Mouse (Mus musculus) adrenal gland, postnatal 4 days (tissue): ENCODE data around the gene Cacna1f. TPM values are rescaled to one million over a fixed set of nuclear protein-coding genes. Genes with fewer than 3 reads are reported as not detected.

Source experiments
- DNase-seq, 2 experiments: peaks; one replicate each; pipeline ENCODE4 v3.0.0; 2021 to 2022; ENCODE audit warnings: low spot score in 2 of 2, mixed read lengths in 2 of 2
- total RNA-seq, 2 experiments: library from RNA; stranded (reverse); gene quantifications; 2 replicates each; pipeline ENCODE4 v1.2.3; 2021

Cacna1f gene
- total RNA-seq, 2 experiments from 2014 or later: 0.06 TPM; not detected in 1

GRCm38 (mm10) chrX:7617889-7618551 is 11.1 kb downstream of the Cacna1f start:
- DNase-seq: no peak

- DNase-seq: no peak
These were observed 25.7 kb downstream of the Cacna1f start for GRCm38 (mm10) chrX:7632560-7632959.

GRCm38 (mm10) chrX:7635101-7635500 is 28.2 kb downstream of the Cacna1f start:
- DNase-seq: no peak

- DNase-seq: peak; percentile 65 to 67
These were observed 31.7 kb downstream of the Cacna1f start, which contains the start of gene Syp for GRCm38 (mm10) chrX:7638401-7639091. Gene Syp, plus strand, starts transcription at chrX:7638471.

- DNase-seq: no peak
These were observed 32.8 kb downstream of the Cacna1f start for GRCm38 (mm10) chrX:7639536-7640325.

- DNase-seq: no peak
These were observed 33.9 kb downstream of the Cacna1f start for GRCm38 (mm10) chrX:7640785-7641184.

GRCm38 (mm10) chrX:7645349-7645748 is 38.5 kb downstream of the Cacna1f start:
- peak; percentile 59 to 61 for DNase-seq

GRCm38 (mm10) chrX:7648671-7649304 is 41.9 kb downstream of the Cacna1f start:
- DNase-seq: peak in 1 of 2 experiments; percentile 57

GRCm38 (mm10) chrX:7657221-7657639 is 50.3 kb downstream of the Cacna1f start, which contains the start of gene Prickle3:
Gene Prickle3, plus strand, starts transcription at chrX:7657260.
- peak in 1 of 2 experiments; percentile 20 for DNase-seq

GRCm38 (mm10) chrX:7658031-7658784 is 51.3 kb downstream of the Cacna1f start:
- no peak for DNase-seq

- no peak for DNase-seq
These were observed 52.1 kb downstream of the Cacna1f start for GRCm38 (mm10) chrX:7658785-7659589.

- DNase-seq: no peak
These were observed 54.2 kb downstream of the Cacna1f start for GRCm38 (mm10) chrX:7661086-7661485.

GRCm38 (mm10) chrX:7662936-7663335 is 56.1 kb downstream of the Cacna1f start:
- no peak for DNase-seq

GRCm38 (mm10) chrX:7664791-7665190 is 57.9 kb downstream of the Cacna1f start:
- DNase-seq: no peak

- no peak for DNase-seq
These were observed 59.0 kb downstream of the Cacna1f start for GRCm38 (mm10) chrX:7665739-7666502.

GRCm38 (mm10) chrX:7670390-7670881 is 63.6 kb downstream of the Cacna1f start:
- DNase-seq: peak in 1 of 2 experiments; percentile 28

GRCm38 (mm10) chrX:7670921-7671623 is 64.2 kb downstream of the Cacna1f start, which contains the start of gene Plp2:
Gene Plp2, minus strand, starts transcription at chrX:7671390.
- peak in 1 of 2 experiments; percentile 15 for DNase-seq

GRCm38 (mm10) chrX:7672739-7673138 is 65.9 kb downstream of the Cacna1f start:
- no peak for DNase-seq
